Mouse (Mus musculus) olfactory bulb, adult 2 months (tissue): ENCODE measurements around the gene Rtf2.

Source experiments
- CTCF ChIP-seq: fragments of 200-500 bp; IDR thresholded peaks from 2 replicates; pipeline ENCODE4 v1.5.1; 2012; ENCODE audit warnings: low read depth, mild to moderate bottlenecking, low read length, moderate library complexity; ENCODE audit not compliant: insufficient read depth
- POLR2A ChIP-seq: fragments of 200-500 bp; IDR thresholded peaks from 2 replicates; pipeline ENCODE4 v1.6.1; 2012; ENCODE audit warnings: mild to moderate bottlenecking, low read depth, low read length, moderate library complexity; ENCODE audit not compliant: insufficient read depth

GRCm38 (mm10) chr2:172439843-172440639 is at the start of gene Rtf2:
- TF ChIP-seq CTCF: no peak
- peak; percentile 71 for TF ChIP-seq POLR2A
